Mouse (Mus musculus) embryonic fibroblast, embryonic 13.5 days (primary cell): ENCODE results near the gene St8sia6.

ENCODE experiments used
- CTCF ChIP-seq: IDR thresholded peaks from 2 replicates; pipeline ENCODE4 v1.5.1; 2011; ENCODE audit warnings: mild to moderate bottlenecking, control low read depth, low read length, moderate library complexity, borderline replicate concordance; ENCODE audit not compliant: insufficient read depth
- POLR2A ChIP-seq: IDR thresholded peaks from 2 replicates; pipeline ENCODE4 v1.6.1; 2011; ENCODE audit warnings: low read depth, mild to moderate bottlenecking, control low read depth, low read length, moderate library complexity

GRCm38 (mm10) chr2:13768524-13768923 lies 25.3 kb downstream of the St8sia6 start:
- no peak for TF ChIP-seq CTCF
- no peak for TF ChIP-seq POLR2A
